Mouse (Mus musculus) lung, postnatal 0 days (tissue): ENCODE results near the gene Rab31. TPM values are rescaled to one million over a fixed set of nuclear protein-coding genes. Genes with fewer than 3 reads are reported as not detected.

Experiments used
- ATAC-seq: fragments of 200-750 bp; cut with Nextera tagmentation; 2 replicates; pipeline ENCODE4 v1.8.0; 2017; ENCODE audit warnings: moderate library complexity
- DNase-seq: peaks from one replicate; pipeline ENCODE4 v3.0.0-alpha.2; 2016; ENCODE audit warnings: low spot score
- H3K27ac ChIP-seq: fragments of 300-500 bp; sonication (generic); 2 replicates; pipeline ENCODE4 v1.5.1; 2014; ENCODE audit warnings: antibody characterized with exemption, mild to moderate bottlenecking, low read length, mixed read lengths
- H3K27me3 ChIP-seq: fragments of 300-500 bp; sonication (generic); replicated peaks from 2 replicates; pipeline ENCODE4 v1.6.1; 2014; ENCODE audit warnings: low read length, mixed read lengths; ENCODE audit not compliant: insufficient read depth
- H3K36me3 ChIP-seq: fragments of 300-500 bp; sonication (generic); 2 replicates; pipeline ENCODE4 v1.6.1; 2014; ENCODE audit warnings: low read length, mixed read lengths; ENCODE audit not compliant: insufficient read depth
- H3K4me1 ChIP-seq: fragments of 300-500 bp; sonication (generic); 2 replicates; pipeline ENCODE4 v1.6.1; 2014; ENCODE audit warnings: antibody characterized with exemption, low read depth, low read length, mixed read lengths; ENCODE audit not compliant: insufficient read depth
- H3K4me2 ChIP-seq: fragments of 300-500 bp; sonication (generic); replicated peaks from 2 replicates; pipeline ENCODE4 v1.6.1; 2014; ENCODE audit warnings: low read depth, mild to moderate bottlenecking, low read length, moderate library complexity, mixed read lengths
- H3K4me3 ChIP-seq: fragments of 300-500 bp; sonication (generic); 2 replicates; pipeline ENCODE4 v1.5.1; 2014; ENCODE audit warnings: low read depth, low read length
- H3K9ac ChIP-seq: fragments of 300-500 bp; sonication (generic); replicated peaks from 2 replicates; pipeline ENCODE4 v1.6.1; 2014; ENCODE audit warnings: low read depth, mild to moderate bottlenecking
- H3K9me3 ChIP-seq: fragments of 300-500 bp; sonication (generic); 2 replicates; pipeline ENCODE4 v1.6.1; 2016; ENCODE audit warnings: low read length, mixed read lengths
- CTCF ChIP-seq: IDR thresholded peaks from 2 replicates; pipeline ENCODE4 v1.5.1; 2016; ENCODE audit warnings: antibody characterized with exemption, mild to moderate bottlenecking
- EP300 ChIP-seq: IDR thresholded peaks from 2 replicates; pipeline ENCODE4 v1.6.1; 2016; ENCODE audit warnings: antibody characterized with exemption, mild to moderate bottlenecking, control low read depth
- WGBS: fragments of 180-500 bp; shearing (Covaris S2); extraction: QIAGEN DNeasy Blood & Tissue Kit; methylation state at CpG from one replicate; pipeline ENCODE4 v1.1.7; 2014; 5-methylcytosine and 5-hydroxymethylcytosine counted together
- polyA plus RNA-seq: library from polyadenylated mRNA; unstranded; fragments of >200 nt; fragmentation: Nextera tagmentation; extraction: Ambion mirVana; gene quantifications from 2 replicates; pipeline ENCODE4 v1.2.1, GENCODE M21; 2015

Rab31 gene
- polyA plus RNA-seq, 1 experiment from 2014 or later: 33.3 TPM

DNA sequence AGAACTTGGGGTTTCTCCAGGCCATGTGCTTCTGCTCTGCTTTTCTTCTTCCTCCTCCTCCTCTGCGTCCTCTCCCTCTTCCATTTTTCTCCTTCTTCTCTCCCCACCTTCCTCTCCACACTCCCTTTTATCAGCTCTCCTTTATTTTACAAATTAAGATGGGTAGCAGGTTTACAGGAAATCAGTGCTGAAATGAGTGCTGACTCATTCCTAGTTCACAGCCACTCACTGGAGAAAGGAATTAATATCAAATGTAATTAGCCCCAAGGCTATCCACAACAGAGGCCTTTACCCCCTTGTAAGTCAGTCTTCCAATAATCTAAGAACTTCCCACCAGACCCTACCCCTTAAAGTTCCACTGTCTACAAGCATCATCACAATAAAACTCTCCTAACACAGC is 3.7 kb upstream of the Rab31 start:
- no peak for ATAC-seq
- Histone ChIP-seq H3K4me3 (no peak overlapping the region), H3K9me3 (no peaks in the 10 kb centered on the region), H3K4me2 (no peak overlapping the region), H3K36me3 (no peaks in the 10 kb centered on the region), H3K4me1 (peaks cover 8% of the 10 kb centered on the region; the same call in 1 of the 2 replicates), H3K9ac (no peak overlapping the region), H3K27ac (no peak overlapping the region), H3K27me3 (no peaks in the 10 kb centered on the region)
- WGBS: 67% methylated on average over 1 of the region's 1 CpGs
- no peak for DNase-seq
- TF ChIP-seq CTCF: no peak
- no peak for TF ChIP-seq EP300

DNA sequence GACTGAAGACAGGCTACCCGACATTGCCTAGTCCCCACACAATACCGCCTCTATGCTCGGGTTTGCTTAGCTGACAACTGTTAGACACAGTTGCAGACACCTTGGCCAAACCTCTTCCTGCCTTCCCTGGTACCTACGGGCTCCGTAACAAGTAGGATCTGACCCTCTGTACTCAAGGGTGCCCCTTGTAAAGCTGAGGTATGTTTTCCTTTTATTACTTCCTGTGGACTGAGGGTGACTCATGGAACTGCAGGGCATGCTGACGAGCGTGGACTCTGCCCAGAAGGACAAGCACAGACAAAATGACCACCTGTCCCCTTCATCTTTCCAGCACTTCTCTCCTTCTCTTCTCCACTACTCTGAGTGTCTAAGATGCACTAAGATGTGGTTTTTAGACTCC is 1.9 kb upstream of the Rab31 start:
- Histone ChIP-seq H3K9ac (no peak overlapping the region), H3K36me3 (no peaks in the 10 kb centered on the region), H3K9me3 (no peaks in the 10 kb centered on the region), H3K4me1 (peaks cover 8% of the 10 kb centered on the region; the same call in 1 of the 2 replicates), H3K4me3 (no peak overlapping the region), H3K4me2 (no peak overlapping the region), H3K27me3 (no peaks in the 10 kb centered on the region), H3K27ac (no peak overlapping the region)
- TF ChIP-seq CTCF: no peak
- no peak for TF ChIP-seq EP300
- ATAC-seq: no peak
- no peak for DNase-seq
- 39% methylated on average over 7 of the region's 7 CpGs for WGBS

DNA sequence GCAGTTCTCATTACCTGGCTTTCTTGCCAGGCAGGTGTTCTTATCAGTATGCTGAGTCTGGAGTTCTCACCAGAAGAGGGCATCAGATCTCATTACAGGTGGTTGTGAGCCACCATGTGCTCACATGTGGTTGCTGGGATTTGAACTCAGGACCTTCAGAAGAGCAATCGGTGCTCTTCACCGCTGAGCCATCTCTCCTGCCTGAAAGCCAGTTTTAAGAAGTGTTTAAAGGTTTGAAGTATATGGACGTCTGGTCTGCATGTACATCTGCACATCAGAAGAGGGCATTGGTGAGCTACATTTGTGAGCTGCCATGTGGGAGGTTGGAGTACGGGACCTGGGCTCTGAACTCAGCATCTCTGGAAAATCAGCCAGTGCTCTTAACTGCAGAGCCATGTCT is 1.1 kb upstream of the Rab31 start:
- Histone ChIP-seq H3K27ac (no peak overlapping the region), H3K4me1 (peaks cover 8% of the 10 kb centered on the region; the same call in 1 of the 2 replicates), H3K36me3 (no peaks in the 10 kb centered on the region), H3K27me3 (no peaks in the 10 kb centered on the region), H3K4me2 (no peak overlapping the region), H3K9ac (no peak overlapping the region), H3K4me3 (no peak overlapping the region), H3K9me3 (no peaks in the 10 kb centered on the region)
- ATAC-seq (no peak), DNase-seq (no peak)
- 67% methylated on average over 4 of the region's 4 CpGs for WGBS
- TF ChIP-seq EP300 (no peak), CTCF (peak; percentile 37)

DNA sequence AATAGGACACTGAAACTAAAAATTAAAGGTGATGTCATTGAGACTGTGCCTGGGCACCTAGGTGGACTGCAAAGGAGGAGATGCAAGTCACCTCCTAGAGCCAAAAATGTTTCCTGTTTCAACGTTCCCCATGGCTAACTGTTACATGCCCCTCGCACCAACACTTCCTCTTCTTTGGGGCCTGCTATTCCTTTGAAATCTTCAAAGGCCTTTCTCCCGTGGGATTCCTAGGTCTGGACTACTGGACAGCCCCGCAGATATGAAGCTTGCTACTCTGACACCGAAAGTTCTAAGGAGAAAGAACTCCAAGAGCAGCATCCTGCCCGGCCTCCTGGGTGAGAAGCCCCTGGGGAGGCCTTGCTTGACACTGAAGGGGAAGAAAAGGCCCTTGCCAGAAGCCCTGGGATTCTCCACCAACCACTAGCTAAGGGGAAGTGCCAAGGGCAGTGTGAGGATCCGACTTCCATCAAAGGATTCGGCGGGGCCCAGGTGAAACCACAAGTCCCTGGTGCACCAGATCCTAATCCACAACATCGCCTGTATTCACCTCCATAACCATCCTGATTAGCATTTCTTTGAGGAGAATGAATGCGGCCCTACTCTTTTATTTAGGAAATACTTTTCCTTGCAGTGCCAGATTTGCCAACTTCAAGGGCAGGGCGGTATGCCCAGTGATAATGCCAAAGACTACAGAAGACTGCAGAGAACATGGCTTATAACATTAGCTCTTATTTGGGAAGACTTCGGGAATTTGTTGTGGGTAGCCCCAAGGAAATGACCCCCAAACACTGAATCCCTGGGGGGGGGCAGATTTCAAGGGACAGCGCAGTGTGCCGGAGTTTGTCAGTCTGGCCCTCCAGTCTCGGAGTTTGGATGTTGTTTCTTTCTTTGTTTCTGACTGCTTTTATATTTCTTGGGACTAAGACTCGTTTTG is 1.3 kb downstream of the Rab31 start:
- Histone ChIP-seq H3K4me3 (peak overlapping the region; percentile 53), H3K4me2 (peak overlapping the region; percentile 96), H3K9me3 (no peaks in the 10 kb centered on the region), H3K27me3 (no peaks in the 10 kb centered on the region), H3K4me1 (peaks cover 8% of the 10 kb centered on the region; the same call in 1 of the 2 replicates), H3K9ac (peak overlapping the region; percentile 49; the same call in 1 of the 2 replicates), H3K27ac (no peak overlapping the region; the same call in 1 of the 2 replicates), H3K36me3 (no peaks in the 10 kb centered on the region)
- 32% methylated on average over 17 of the region's 17 CpGs for WGBS
- no peak for TF ChIP-seq CTCF
- TF ChIP-seq EP300: no peak
- no peak for ATAC-seq
- DNase-seq: no peak

DNA sequence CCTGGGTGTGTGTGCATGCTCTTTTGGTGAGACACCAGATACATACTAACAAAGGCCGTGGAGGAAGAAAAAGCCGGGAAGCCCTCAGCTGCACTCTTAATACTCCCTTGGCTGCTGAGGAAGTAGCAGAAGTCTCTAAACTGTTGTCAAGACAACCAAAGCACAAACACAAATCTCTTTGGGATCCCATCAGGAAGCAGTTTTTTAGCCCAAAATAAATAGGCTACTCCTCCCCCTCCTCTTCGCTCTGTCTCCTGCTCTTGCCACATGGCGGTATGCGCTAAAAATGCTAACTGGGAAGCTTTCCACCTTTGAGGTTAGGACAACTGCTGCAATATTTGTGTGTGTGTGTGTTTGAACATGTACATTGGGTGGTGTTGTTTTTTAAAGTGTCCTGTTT is 4.1 kb downstream of the Rab31 start:
- no peak overlapping the region for H3K27ac ChIP-seq
- no peak overlapping the region for H3K4me3 ChIP-seq
- no peaks in the 10 kb centered on the region for H3K9me3 ChIP-seq
- ATAC-seq (peak; percentile 31), DNase-seq (peak; percentile 75)
- TF ChIP-seq EP300: no peak
- no peak for TF ChIP-seq CTCF
- 48% methylated on average over 5 of the region's 5 CpGs for WGBS
- H3K27me3 ChIP-seq: no peaks in the 10 kb centered on the region
- H3K9ac ChIP-seq: no peak overlapping the region
- peaks cover 8% of the 10 kb centered on the region; the same call in 1 of the 2 replicates for H3K4me1 ChIP-seq
- no peaks in the 10 kb centered on the region for H3K36me3 ChIP-seq
- H3K4me2 ChIP-seq: no peak overlapping the region

DNA sequence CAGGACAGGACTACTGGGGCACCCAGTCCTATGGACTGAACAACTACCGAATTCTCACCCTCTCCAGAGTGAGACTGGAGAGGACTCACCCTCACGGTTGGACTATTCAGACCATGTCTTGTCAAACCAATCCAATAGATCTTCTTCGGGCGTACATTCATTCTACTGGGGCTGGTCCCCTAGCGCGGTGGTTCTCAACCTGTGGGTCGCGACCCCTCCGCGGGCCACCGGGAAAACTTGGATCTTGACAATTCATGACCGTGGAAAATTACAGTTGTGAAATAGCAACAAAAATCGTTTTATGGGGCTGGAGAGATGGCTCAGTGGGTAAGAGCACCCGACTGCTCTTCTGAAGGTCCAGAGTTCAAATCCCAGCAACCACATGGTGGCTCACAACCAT is 9.3 kb downstream of the Rab31 start:
- no peaks in the 10 kb centered on the region for H3K27me3 ChIP-seq
- no peak overlapping the region for H3K27ac ChIP-seq
- no peak overlapping the region for H3K4me3 ChIP-seq
- 95% methylated on average over 14 of the region's 14 CpGs for whole genome bisulfite sequencing
- DNase-seq (no peak), ATAC-seq (no peak)
- TF ChIP-seq CTCF (no peak), EP300 (no peak)
- no peaks in the 10 kb centered on the region for H3K4me1 ChIP-seq
- no peaks in the 10 kb centered on the region for H3K9me3 ChIP-seq
- no peak overlapping the region for H3K4me2 ChIP-seq
- H3K36me3 ChIP-seq: no peaks in the 10 kb centered on the region; the same call in 1 of the 2 replicates
- no peak overlapping the region for H3K9ac ChIP-seq
